Mouse (Mus musculus) Patski (cell line): ENCODE data around the gene Gk. TPM values are rescaled to one million over a fixed set of nuclear protein-coding genes. Genes with fewer than 3 reads are reported as not detected.
A peak's percentile ranks its signal among the peaks of the same experiment; 100 is the strongest.

Experiments used
- ATAC-seq: fragments of 100-300 bp; one replicate; pipeline ENCODE4 v1.8.0; 2021
- CTCF ChIA-PET: fragments of 350-600 bp; sonication (Branson Sonifier 250); formaldehyde crosslinking; loops from one replicate; lab custom pipeline; 2022; ENCODE audit warnings: inconsistent platforms; lab: Charles Lee
- POLR2A ChIA-PET: fragments of 350-600 bp; sonication (Branson Sonifier 250); formaldehyde crosslinking; loops from one replicate; lab custom pipeline; 2022; ENCODE audit warnings: antibody characterized with exemption, inconsistent platforms; lab: Charles Lee
- DNase-seq: peaks from one replicate; pipeline ENCODE4 v3.0.0-alpha.2; 2011; ENCODE audit warnings: low read depth, low spot score
- H3K27me3 ChIP-seq: fragments of 371-371 bp; one replicate; pipeline ENCODE4 v1.5.1; 2021
- CTCF ChIP-seq: fragments of 100-300 bp; IDR thresholded peaks from one replicate; pipeline ENCODE4 v1.5.1; 2021
- in situ Hi-C: fragments of 300-500 bp; cut with MboI; formaldehyde crosslinking; loops from 3 replicates; pipeline ENCODE4 v1.11.1; 2018; ENCODE audit warnings: low pct_unique_long_range_greater_than_20kb, mixed read lengths
- polyA plus RNA-seq: library from polyadenylated mRNA; unstranded; gene quantifications from one replicate; pipeline ENCODE4 v1.2.3, GENCODE M21; 2021

Gk gene
- polyA plus RNA-seq, 1 experiment from 2014 or later = 11.8 TPM

GRCm38 (mm10) chrX:85743837-85744236 lies 32.8 kb downstream of the Gk start:
- TF ChIP-seq CTCF = no peak
- ChIA-PET POLR2A (no interaction called here), CTCF (interaction anchor here (0.6 kb wide), 1 partner anchor 12 kb away, joined by 3 read pairs; no protein-coding TSS in a partner anchor)
- DNase-seq (no peak), ATAC-seq (no peak)
- in situ Hi-C loops = no loop called here
- peaks cover 48% of the 10 kb centered on the region for H3K27me3 ChIP-seq

DNA sequence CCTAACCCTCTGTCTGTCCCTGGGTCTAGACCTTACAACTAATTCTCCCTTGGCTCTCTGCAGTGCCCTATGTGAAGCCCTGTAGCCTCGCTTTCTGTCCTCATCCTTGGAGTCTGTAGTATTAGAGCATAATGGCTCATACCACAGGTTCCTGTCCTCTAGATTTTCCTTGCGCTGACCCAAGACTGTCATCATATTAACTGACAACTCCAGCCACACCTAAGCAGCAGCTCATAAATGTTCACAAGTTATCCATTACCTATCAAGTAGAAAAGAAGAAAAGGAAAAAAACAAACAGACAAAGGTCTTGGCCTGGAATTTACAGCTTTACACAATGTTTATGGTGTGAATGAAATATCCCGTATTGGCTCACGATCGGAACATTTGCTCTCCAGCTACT lies 43.4 kb downstream of the Gk start:
- POLR2A ChIA-PET = no interaction called here
- no peak for TF ChIP-seq CTCF

DNA sequence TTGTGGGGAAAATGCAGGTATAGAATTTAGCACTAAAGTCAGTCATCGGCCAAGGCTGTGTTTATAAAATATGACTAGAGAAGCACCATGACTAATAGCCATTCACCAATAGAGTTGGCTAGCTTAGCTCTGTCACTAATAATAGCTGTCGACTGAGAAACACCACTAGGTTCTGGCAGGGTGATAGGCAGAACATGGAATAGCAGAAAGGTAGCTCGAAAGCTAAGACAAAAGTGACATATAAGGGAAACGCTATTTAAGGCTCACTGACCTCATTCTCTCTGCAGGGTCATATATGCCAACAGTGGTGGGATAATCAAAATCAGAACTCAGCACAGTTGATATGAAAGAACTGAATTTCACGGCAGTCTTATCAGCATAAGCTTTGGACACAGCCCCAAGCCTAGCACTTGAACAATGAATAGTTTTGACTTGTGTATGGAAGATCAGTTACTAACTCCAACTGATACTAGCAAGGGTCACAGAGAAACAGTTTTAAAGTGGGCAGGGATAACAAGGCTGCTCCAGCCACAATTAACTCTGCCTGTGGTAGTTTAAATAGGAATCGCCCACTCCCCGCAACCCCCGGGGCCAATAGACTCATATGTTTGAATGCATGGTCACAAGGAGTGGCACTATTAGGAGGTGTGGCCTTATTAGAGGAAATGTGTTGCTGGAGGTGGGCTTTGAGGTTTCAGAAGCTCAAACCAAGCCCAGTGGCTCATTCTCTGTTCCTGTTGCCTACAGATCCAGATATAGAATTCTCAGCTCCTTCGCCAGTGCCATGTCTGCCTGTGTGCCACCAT lies 45.3 kb downstream of the Gk start:
- ChIA-PET CTCF (interaction anchor here (0.7 kb wide), 1 partner anchor 12 kb away, joined by 3 read pairs; no protein-coding TSS in a partner anchor), POLR2A (no interaction called here)
- no peak for DNase-seq
- H3K27me3 ChIP-seq = peaks cover 28% of the 10 kb centered on the region
- ATAC-seq = no peak
- TF ChIP-seq CTCF = no peak
- in situ Hi-C loops = no loop called here

More for the DNA sequence above, 43.4 kb downstream of the Gk start:
- in situ Hi-C loops = no loop called here
- ATAC-seq (no peak), DNase-seq (no peak)
- peaks cover 24% of the 10 kb centered on the region for H3K27me3 ChIP-seq
- CTCF ChIA-PET = interaction anchor here (1.4 kb wide), 1 partner anchor 8 kb away, joined by 3 read pairs; no protein-coding TSS in a partner anchor

DNA sequence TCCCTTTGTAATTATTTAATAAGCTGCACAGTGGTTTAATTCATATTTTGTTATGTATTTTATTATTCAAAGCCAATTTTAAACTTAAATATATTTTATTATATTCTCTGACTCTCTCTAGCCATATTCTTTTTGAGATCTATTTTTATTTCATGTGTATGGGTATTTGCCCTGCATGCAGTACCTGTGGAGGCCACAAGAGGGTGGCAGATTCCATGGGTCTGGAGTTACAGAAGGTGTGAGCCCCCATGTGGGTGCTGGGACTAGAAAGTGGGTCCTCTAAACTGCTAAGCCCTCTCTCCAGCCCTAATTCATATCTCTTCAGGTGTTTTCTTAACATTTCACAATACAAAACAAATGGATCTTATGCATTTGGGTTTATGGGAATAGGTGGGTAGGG lies 55.4 kb downstream of the Gk start:
- in situ Hi-C loops = no loop called here
- peaks cover 28% of the 10 kb centered on the region for H3K27me3 ChIP-seq
- POLR2A ChIA-PET = interaction anchor here (0.7 kb wide), 1 partner anchor 11 kb away, joined by 3 read pairs; no protein-coding TSS in a partner anchor
- DNase-seq (no peak), ATAC-seq (no peak)
- CTCF ChIA-PET = interaction anchor here (1.0 kb wide), 1 partner anchor 68 kb away, joined by 3 read pairs; no protein-coding TSS in a partner anchor
- TF ChIP-seq CTCF = peak; percentile 73

GRCm38 (mm10) chrX:85710399-85710798 lies 66.2 kb downstream of the Gk start:
- H3K27me3 ChIP-seq = peaks cover 45% of the 10 kb centered on the region
- CTCF ChIA-PET = no interaction called here
- ATAC-seq = no peak
- in situ Hi-C loops = loop anchor here (10.0 kb wide), 1 partner anchor 164 kb away; the partner anchor contains the start of gene 5430427O19Rik
- TF ChIP-seq CTCF = no peak
- POLR2A ChIA-PET = no interaction called here
- DNase-seq = no peak

DNA sequence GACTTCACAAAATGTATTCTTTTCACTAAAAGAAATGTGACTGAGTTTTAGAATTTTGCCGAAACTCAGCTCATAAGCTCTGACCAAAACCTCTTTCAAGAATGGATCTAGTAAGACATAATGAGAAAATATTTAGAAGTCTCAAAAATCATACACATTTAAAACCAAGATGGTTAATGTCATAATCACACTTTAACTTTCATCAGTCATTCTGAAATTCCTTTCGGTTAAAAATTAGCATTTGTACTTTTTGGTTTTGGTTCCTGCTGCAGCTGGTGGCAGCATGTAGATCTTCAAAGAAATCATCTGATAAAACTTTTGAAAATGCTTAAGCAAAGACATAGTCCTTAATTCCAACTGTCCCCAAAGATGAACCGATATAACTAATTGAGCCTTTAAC lies 70.9 kb downstream of the Gk start:
- POLR2A ChIA-PET = no interaction called here
- DNase-seq (no peak), ATAC-seq (no peak)
- H3K27me3 ChIP-seq = peaks cover 45% of the 10 kb centered on the region
- TF ChIP-seq CTCF = no peak
- CTCF ChIA-PET = no interaction called here
- in situ Hi-C loops = no loop called here

DNA sequence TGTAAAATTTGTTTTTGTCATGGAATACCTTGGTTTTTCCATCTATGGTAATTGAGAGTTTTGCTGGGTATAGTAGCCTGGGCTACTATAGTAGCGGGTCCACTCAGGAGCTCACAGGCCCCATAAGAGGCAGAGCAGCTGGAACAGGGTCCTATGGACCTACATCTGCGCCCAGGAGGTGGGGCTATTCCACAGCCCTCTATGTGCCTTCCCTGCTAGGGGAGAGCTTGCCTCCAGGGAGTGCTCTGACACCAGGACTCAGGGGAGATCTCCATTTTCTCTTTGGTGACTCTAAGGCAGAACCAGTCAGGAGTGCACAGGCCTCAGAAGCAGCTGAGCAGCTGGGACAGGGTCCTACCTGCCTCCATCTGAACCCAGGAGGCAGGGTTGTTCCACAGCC lies 92.9 kb downstream of the Gk start:
- ChIA-PET POLR2A (no interaction called here), CTCF (no interaction called here)
- in situ Hi-C loops = no loop called here
- H3K27me3 ChIP-seq = peaks cover 19% of the 10 kb centered on the region
- ATAC-seq = no peak
- no peak for TF ChIP-seq CTCF
- DNase-seq = no peak

GRCm38 (mm10) chrX:85682125-85682524 lies 94.5 kb downstream of the Gk start:
- in situ Hi-C loops = no loop called here
- no peak for TF ChIP-seq CTCF
- CTCF ChIA-PET = interaction anchor here (1.2 to 2.3 kb wide), 2 partner anchors 197 to 204 kb away, joined by 3 to 9 read pairs; no protein-coding TSS in a partner anchor
- POLR2A ChIA-PET = no interaction called here
- DNase-seq = no peak
- H3K27me3 ChIP-seq = peaks cover 19% of the 10 kb centered on the region
- ATAC-seq = no peak

GRCm38 (mm10) chrX:85676808-85677207 lies 99.8 kb downstream of the Gk start:
- peak; percentile 7 for DNase-seq
- in situ Hi-C loops = loop anchor here (5.0 to 10.0 kb wide), 2 partner anchors 200 to 238 kb away; no protein-coding TSS in a partner anchor
- peak; percentile 74 for TF ChIP-seq CTCF
- peaks cover 22% of the 10 kb centered on the region for H3K27me3 ChIP-seq
- peak; percentile 31 for ATAC-seq
- POLR2A ChIA-PET = no interaction called here
- CTCF ChIA-PET = no interaction called here

Other genes starting within 250 kb of the Gk start
- 11.0 TPM for gene Tab3, start 202.8 kb downstream of the Gk start, polyA plus RNA-seq
- not detected for gene 5430427O19Rik, start 93.5 kb upstream of the Gk start, polyA plus RNA-seq